Mouse (Mus musculus) lung, embryonic 14.5 days (tissue): ENCODE measurements around the gene Tra2b. TPM values are rescaled to one million over a fixed set of nuclear protein-coding genes. Genes with fewer than 3 reads are reported as not detected.
A peak's percentile ranks its signal among the peaks of the same experiment; 100 is the strongest.
"Not testable (repeated sequence)": the region's sequence is repeated elsewhere in the genome, so short reads cannot be mapped to it uniquely, and the experiment has no call there.

Source experiments
- ATAC-seq: fragments of 200-750 bp; cut with Nextera tagmentation; 2 replicates; pipeline ENCODE4 v1.8.0; 2017; ENCODE audit warnings: mild to moderate bottlenecking, moderate TSS enrichment, moderate library complexity; ENCODE audit not compliant: insufficient read depth
- DNase-seq: peaks from one replicate; pipeline ENCODE4 v3.0.0-alpha.2; 2015
- H3K27ac ChIP-seq: fragments of 300-500 bp; sonication (generic); 2 replicates; pipeline ENCODE4 v1.5.1; 2014; ENCODE audit warnings: low read depth, mild to moderate bottlenecking, moderate library complexity
- H3K27me3 ChIP-seq: fragments of 300-500 bp; sonication (generic); 2 replicates; pipeline ENCODE4 v1.6.1; 2014; ENCODE audit warnings: low read length, control low read depth; ENCODE audit not compliant: insufficient read depth
- H3K36me3 ChIP-seq: fragments of 300-500 bp; sonication (generic); 2 replicates; pipeline ENCODE4 v1.6.1; 2014; ENCODE audit warnings: control low read depth; ENCODE audit not compliant: insufficient read depth
- H3K4me1 ChIP-seq: fragments of 300-500 bp; sonication (generic); 2 replicates; pipeline ENCODE4 v1.6.1; 2014; ENCODE audit warnings: antibody characterized with exemption, control low read depth; ENCODE audit not compliant: insufficient read depth
- H3K4me2 ChIP-seq: fragments of 300-500 bp; sonication (generic); 2 replicates; pipeline ENCODE4 v1.6.1; 2014; ENCODE audit warnings: mild to moderate bottlenecking
- H3K4me3 ChIP-seq: fragments of 300-500 bp; sonication (generic); 2 replicates; pipeline ENCODE4 v1.5.1; 2014; ENCODE audit warnings: low read depth, low read length
- H3K9ac ChIP-seq: fragments of 300-500 bp; sonication (generic); 2 replicates; pipeline ENCODE4 v1.6.1; 2014
- H3K9me3 ChIP-seq: fragments of 300-500 bp; sonication (generic); 2 replicates; pipeline ENCODE4 v1.6.1; 2016; ENCODE audit warnings: low read depth, low read length, control low read depth
- CTCF ChIP-seq: IDR thresholded peaks from 2 replicates; pipeline ENCODE4 v1.5.1; 2016; ENCODE audit warnings: antibody characterized with exemption, low read depth
- WGBS: fragments of 180-500 bp; shearing (Covaris S2); extraction: QIAGEN DNeasy Blood & Tissue Kit; methylation state at CpG from one replicate; pipeline ENCODE4 v1.1.7; 2014; 5-methylcytosine and 5-hydroxymethylcytosine counted together
- polyA plus RNA-seq: library from polyadenylated mRNA; unstranded; fragments of >200 nt; fragmentation: Nextera tagmentation; extraction: Ambion mirVana; gene quantifications from 2 replicates; pipeline ENCODE4 v1.2.1, GENCODE M21; 2014

Gene Tra2b
- polyA plus RNA-seq, 1 experiment from 2014 or later: 415 TPM

DNA sequence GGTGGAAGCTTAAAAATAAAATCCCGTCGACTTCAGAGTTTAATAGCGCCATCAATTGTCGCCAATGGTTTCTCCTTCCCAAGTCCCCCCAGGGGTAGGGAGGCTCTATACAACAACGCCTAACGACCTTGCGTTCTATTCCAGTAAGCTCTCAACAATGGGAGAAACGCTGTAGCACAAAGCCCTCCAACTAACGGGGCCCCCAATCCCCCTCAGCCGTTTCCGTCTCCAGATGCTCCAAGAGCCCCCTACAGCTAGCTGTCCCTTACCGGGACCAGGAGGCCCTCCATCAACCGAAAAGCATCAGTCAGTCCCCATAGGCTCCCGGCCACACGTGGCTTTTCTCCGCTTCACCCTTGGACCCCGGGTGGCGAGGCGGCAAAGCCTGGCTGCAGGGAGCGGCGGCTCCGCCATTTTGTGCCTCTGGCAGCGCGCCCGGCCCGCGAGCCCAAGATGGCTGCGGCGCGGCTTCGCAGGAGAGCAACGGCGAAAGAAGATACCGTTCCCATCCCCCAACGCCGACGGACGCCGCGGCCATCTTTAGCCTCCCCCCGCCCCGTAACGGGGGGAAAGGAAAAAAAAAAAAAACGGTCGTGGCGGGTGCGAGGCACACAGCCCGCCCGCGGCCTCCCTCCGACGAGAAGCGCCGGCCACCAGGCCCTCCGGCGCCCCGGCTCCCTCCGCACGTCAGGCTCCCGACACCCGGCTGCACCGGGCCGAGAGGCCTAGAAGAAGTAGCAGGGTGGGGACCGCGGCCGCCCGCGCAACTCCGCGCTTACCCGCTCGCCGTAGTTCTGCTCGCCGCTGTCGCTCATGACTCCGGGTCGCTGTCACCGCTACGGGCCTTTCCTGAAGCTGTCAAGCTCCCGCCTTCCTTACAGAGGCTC lies 600 bp downstream of the Tra2b start:
- Histone ChIP-seq H3K27ac (peak overlapping the region; percentile 98), H3K4me1 (no peaks in the 10 kb centered on the region; the same call in 1 of the 2 replicates), H3K9ac (peak overlapping the region; percentile 98), H3K9me3 (no peaks in the 10 kb centered on the region), H3K27me3 (no peaks in the 10 kb centered on the region), H3K36me3 (no peaks in the 10 kb centered on the region), H3K4me2 (peak overlapping the region; percentile 93), H3K4me3 (peak overlapping the region; percentile 99)
- 1% methylated on average over 64 of the region's 81 CpGs for WGBS
- peak; percentile 95 for DNase-seq
- ATAC-seq: peak; percentile 70
- no peak for TF ChIP-seq CTCF

DNA sequence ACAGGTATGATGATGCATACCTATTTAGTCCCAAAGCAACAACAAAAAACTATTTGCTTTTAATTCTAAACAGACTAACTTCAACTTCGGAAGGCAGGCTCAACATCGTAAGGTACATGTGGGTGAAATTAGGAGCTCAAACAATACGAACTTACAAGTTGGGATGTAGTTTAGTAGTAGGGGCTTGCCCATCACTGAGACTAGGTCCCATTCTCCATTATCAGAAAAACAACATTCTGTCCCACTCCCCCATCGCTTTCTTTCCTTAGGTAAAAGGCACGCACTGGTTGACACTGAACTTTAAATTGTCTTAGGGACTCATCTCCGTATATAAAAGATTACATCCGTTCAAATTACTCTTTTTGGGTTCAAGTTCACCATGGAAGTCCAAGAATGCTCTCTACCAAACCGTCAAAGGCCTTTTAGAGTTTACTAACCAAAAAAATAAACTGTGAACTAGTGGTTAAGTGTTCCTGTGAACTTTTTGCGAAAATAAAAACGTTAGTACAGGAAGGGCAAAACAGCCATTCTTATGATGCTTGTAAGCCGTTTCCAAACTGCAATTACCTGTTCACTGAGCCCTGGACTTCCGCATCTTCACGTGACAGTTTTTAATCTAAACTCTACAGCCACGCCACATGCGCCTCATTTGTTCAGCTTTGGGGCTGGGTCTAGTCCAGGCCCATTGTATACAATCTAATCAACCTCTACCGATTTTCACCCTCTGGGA lies 1.4 kb downstream of the Tra2b start:
- peak overlapping the region; percentile 93 for H3K4me2 ChIP-seq
- H3K27ac ChIP-seq: peak overlapping the region; percentile 98
- TF ChIP-seq CTCF: no peak
- DNase-seq (peak; percentile 58), ATAC-seq (no peak)
- no peaks in the 10 kb centered on the region for H3K27me3 ChIP-seq
- under 1% methylated on average over 16 of the region's 16 CpGs for WGBS
- peak overlapping the region; percentile 98 for H3K9ac ChIP-seq
- H3K4me3 ChIP-seq: peak overlapping the region; percentile 99
- H3K9me3 ChIP-seq: no peaks in the 10 kb centered on the region
- no peaks in the 10 kb centered on the region; the same call in 1 of the 2 replicates for H3K4me1 ChIP-seq
- H3K36me3 ChIP-seq: no peaks in the 10 kb centered on the region

DNA sequence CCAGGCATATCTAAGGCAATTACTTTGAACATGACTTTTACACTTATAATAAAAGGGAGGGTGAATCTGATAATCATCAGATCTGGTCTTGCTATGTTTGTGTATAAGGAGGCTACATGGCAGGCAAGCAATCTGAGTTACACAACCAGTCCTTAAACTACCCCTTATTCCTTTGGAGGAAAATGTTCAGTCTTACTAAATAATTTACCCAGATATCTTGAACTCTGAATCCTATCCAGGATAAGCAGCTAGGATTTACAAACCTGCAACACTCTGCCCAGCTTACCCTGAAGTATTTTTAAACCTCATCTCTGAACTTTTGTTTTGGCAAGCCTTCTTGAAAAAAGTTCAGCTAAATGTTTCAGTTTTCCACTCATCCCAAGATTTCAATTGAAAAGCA lies 2.7 kb downstream of the Tra2b start:
- H3K4me2 ChIP-seq: peak overlapping the region; percentile 93
- H3K4me3 ChIP-seq: peak overlapping the region; percentile 99
- TF ChIP-seq CTCF: no peak
- H3K9ac ChIP-seq: peak overlapping the region; percentile 98
- H3K27ac ChIP-seq: no peak overlapping the region
- no peaks in the 10 kb centered on the region for H3K27me3 ChIP-seq
- no peak for ATAC-seq
- peaks cover 6% of the 10 kb centered on the region for H3K36me3 ChIP-seq
- no peaks in the 10 kb centered on the region; the same call in none of the 2 replicates for H3K4me1 ChIP-seq
- no peak for DNase-seq
- no peaks in the 10 kb centered on the region for H3K9me3 ChIP-seq

DNA sequence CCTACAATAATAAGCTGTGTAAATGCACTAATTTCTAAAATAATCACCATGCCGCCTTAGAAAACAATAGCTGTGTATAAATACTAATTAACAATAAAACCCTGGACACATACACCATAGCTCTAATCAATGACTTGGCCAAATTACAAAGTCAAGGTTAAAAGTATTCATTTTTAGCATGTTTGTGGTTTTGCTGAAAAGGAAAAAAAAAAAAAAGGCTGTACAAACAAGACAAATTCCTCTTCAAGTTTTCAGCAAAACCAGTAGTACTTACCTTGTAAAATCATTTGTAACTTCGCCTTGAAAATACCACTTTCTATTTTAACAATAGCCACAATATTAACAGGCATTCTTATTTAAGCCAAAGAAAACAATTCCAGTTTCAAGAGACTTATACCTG lies 4.2 kb downstream of the Tra2b start:
- Histone ChIP-seq H3K4me1 (no peaks in the 10 kb centered on the region; the same call in none of the 2 replicates), H3K4me2 (0 out of 2 replicates have a peak overlapping the region, but pooled peaks have one; percentile 36), H3K27me3 (no peaks in the 10 kb centered on the region), H3K9me3 (no peaks in the 10 kb centered on the region), H3K9ac (no peak overlapping the region), H3K4me3 (no peak overlapping the region), H3K36me3 (peaks cover 9% of the 10 kb centered on the region), H3K27ac (no peak overlapping the region)
- DNase-seq (no peak), ATAC-seq (no peak)
- 75% methylated on average over 2 of the region's 2 CpGs for WGBS
- TF ChIP-seq CTCF: no peak

DNA sequence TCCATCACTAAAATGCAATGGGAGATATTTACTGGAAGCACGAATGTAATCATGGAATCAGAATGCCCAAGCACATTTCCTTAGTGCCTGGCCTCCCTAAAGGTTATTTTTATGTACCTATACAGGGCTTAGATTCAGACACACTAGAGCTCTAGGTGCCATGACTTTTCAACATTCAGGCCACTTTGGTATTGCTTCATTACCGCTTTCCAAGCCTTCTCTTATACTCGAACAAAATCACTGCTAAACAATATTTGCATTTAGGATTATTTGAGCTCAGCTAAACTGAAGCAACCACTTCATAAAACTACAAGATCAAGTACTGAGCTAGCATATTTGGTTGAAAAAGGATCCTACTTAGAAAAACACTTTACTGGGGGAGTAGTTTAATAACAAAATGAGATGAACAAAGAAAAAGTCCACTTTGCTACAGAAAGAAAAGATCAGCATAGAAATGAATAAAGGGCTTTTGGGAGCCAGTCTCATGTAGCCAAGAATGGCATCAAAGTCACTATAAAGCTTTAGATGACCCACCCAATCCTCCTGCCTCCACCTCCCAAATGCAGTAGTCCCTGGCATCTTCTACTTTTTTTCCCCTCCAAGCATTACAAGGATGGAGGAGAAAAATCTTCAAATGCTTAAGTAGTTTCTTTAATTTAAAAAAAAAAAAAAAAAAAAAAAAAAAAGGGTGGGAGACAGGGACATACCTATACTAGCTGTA lies 5.2 kb downstream of the Tra2b start:
- Histone ChIP-seq H3K36me3 (peaks cover 14% of the 10 kb centered on the region), H3K9me3 (no peaks in the 10 kb centered on the region), H3K4me3 (no peak overlapping the region; the same call in 1 of the 2 replicates), H3K9ac (peak overlapping the region; percentile 34; the same call in 1 of the 2 replicates), H3K4me1 (no peaks in the 10 kb centered on the region; the same call in none of the 2 replicates), H3K27me3 (no peaks in the 10 kb centered on the region), H3K27ac (no peak overlapping the region), H3K4me2 (peak overlapping the region; percentile 50)
- ATAC-seq (no peak), DNase-seq (no peak)
- 51% methylated on average over 3 of the region's 3 CpGs for WGBS
- no peak for TF ChIP-seq CTCF

DNA sequence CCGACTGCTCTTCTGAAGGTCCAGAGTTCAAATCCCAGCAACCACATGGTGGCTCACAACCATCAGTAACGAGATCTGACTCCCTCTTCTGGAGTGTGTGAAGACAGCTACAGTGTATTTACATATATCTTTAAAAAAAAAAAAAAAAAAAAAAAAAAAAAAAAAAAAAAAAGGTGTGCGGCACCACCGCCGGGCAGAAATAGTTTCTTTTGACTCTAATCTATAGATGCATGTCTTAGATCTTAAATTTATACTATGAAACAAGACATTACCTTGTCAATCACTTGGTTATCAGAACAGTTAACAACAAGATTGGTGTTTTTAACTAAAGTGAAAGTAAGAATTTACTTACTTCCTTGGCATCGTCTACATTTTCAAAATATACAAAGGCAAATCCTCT lies 13.6 kb downstream of the Tra2b start:
- H3K27ac ChIP-seq, ATAC-seq, H3K4me3 ChIP-seq, H3K4me1 ChIP-seq, DNase-seq, H3K9me3 ChIP-seq, H3K27me3 ChIP-seq, H3K4me2 ChIP-seq, H3K9ac ChIP-seq: not testable (repeated sequence)
- peaks cover 79% of the 10 kb centered on the region for H3K36me3 ChIP-seq
- 79% methylated on average over 6 of the region's 6 CpGs for WGBS
